In genomic region chr17:6804853-6805543, GRCm38 (mm10) we compare ENCODE assay signal across 16 mouse cellular contexts. TPM values are rescaled to one million over a fixed set of nuclear protein-coding genes. Genes with fewer than 3 reads are reported as not detected.
A peak's percentile ranks its signal among the peaks of the same experiment; 100 is the strongest.
DNase-seq lines count a peak whose midpoint lies in the region; ATAC-seq and TF ChIP-seq lines count a peak whose summit lies in the region.
"Had no signal": no experiment of that assay in that cellular context is flagged by ENCODE, and none has a peak within 500 bp of the region (broad histone marks: within the 10 kb centered on the region; RNA-seq: fewer than 3 reads in every experiment).

No protein-coding gene starts in this region.

- no peaks in the 10 kb centered on the region for H3K36me3 ChIP-seq in liver, embryonic 11.5 days (ENCODE audit: control insufficient read depth, insufficient read depth, low read length)
- H3K36me3 ChIP-seq: forebrain, embryonic 12.5 days had no signal

- peak; percentile 97 for ATAC-seq in liver, embryonic 11.5 days (replicated peaks; ENCODE audit: low FRiP score)
- ATAC-seq in megakaryocyte progenitor cell, adult 5-6 weeks (replicated peaks; ENCODE audit: poor library complexity): peak; percentile 99
- ATAC-seq: midbrain, embryonic 16.5 days had no signal

- DNase-seq in MEL-GATA-1-ER (ENCODE audit: extremely low read depth, low read depth): peak; percentile 65
- peak; percentile 63 for DNase-seq in c-Kit-positive CD71-positive TER-119-negative erythroid progenitor cells, embryonic 14.5 days (ENCODE audit: low read depth)
- DNase-seq in liver, embryonic 11.5 days (ENCODE audit: low spot score): no peak
- no peak for DNase-seq in ovary, postnatal 14 days (ENCODE audit: low spot score)
- no peak for DNase-seq in layer of hippocampus, adult 2 months (ENCODE audit: low spot score in 2 of 2)
- DNase-seq in adrenal gland, postnatal 36 days: no peak
- DNase-seq: gastrocnemius, postnatal 36 days; heart, postnatal 36 days; kidney, adult 9 months; spleen, adult 18-20 months; thymus, postnatal 36 days had no signal

- H3K9ac ChIP-seq in liver, embryonic 11.5 days (ENCODE audit: low read depth, low read length): peak overlapping the region; percentile 49
- H3K9ac ChIP-seq: forebrain, embryonic 12.5 days had no signal

- H3K27ac ChIP-seq in liver, embryonic 11.5 days (ENCODE audit: low read depth, low read length): peak overlapping the region; percentile 91
- no peak overlapping the region for H3K27ac ChIP-seq in layer of hippocampus, adult 2 months
- H3K27ac ChIP-seq: forebrain, embryonic 12.5 days; heart, embryonic 10.5 days had no signal

- TF ChIP-seq CTCF in layer of hippocampus, adult 2 months (conservative IDR thresholded peaks at IDR 0.05): no peak

- H3K9me3 ChIP-seq in liver, embryonic 11.5 days (ENCODE audit: control insufficient read depth, low read length): peaks cover 3% of the 10 kb centered on the region; the same call in 1 of the 2 replicates

- peak overlapping the region; percentile 55 for H3K4me2 ChIP-seq in liver, embryonic 11.5 days
- H3K4me2 ChIP-seq: forebrain, embryonic 12.5 days had no signal

- H3K27me3 ChIP-seq in liver, embryonic 11.5 days (replicated peaks; ENCODE audit: control insufficient read depth, insufficient read depth, low read length): no peaks in the 10 kb centered on the region
- H3K27me3 ChIP-seq: forebrain, embryonic 12.5 days; megakaryocyte, embryonic 14.5 days had no signal

- H3K4me1 ChIP-seq in liver, embryonic 11.5 days (replicated peaks; ENCODE audit: control insufficient read depth, insufficient read depth, low read length): peaks cover 20% of the 10 kb centered on the region
- H3K4me1 ChIP-seq: megakaryocyte, embryonic 14.5 days had no signal

- H3K4me3 ChIP-seq in liver, embryonic 11.5 days (ENCODE audit: low read depth, low read length): peak overlapping the region; percentile 15; the same call in 1 of the 2 replicates
- no peak overlapping the region for H3K4me3 ChIP-seq in layer of hippocampus, adult 2 months
- H3K4me3 ChIP-seq: forebrain, embryonic 12.5 days; heart, embryonic 10.5 days; megakaryocyte, embryonic 14.5 days had no signal

- 21% methylated on average over 6 of the region's 6 CpGs for WGBS in liver, embryonic 11.5 days

RNA-seq across cellular contexts. Expression of gene Ezr, which starts 22.4 kb away (rescaled TPM):
- 96.2 and 97.3 TPM in 2 replicates for polyA plus RNA-seq in liver, embryonic 11.5 days (2014; fragmentation: Nextera tagmentation; extraction: Ambion mirVana)
- 43.8 and 45.3 TPM in 2 replicates for total RNA-seq in megakaryocyte progenitor cell, adult 5-6 weeks (2015)
- 118 and 129 TPM in 2 replicates for total RNA-seq in megakaryocyte progenitor cell, adult 5-6 weeks (2017)
- 10 to 100 TPM; 48.0 to 51.1 TPM for total RNA-seq in layer of hippocampus, adult 2 months (2021)
- total RNA-seq in adrenal gland, postnatal 36 days (2021): 10 to 100 TPM; 21.9 to 27.4 TPM

Comparison
In these comparisons a context has a peak if more than half of its experiments do, and no peak if none do; other contexts are left out.
1. DNase-seq: peak in MEL-GATA-1-ER (single experiment) and c-Kit-positive CD71-positive TER-119-negative erythroid progenitor cells, embryonic 14.5 days (single experiment); none in liver, embryonic 11.5 days (single experiment), ovary, postnatal 14 days (single experiment), layer of hippocampus, adult 2 months (0 of 2) and adrenal gland, postnatal 36 days (0 of 2).